Mouse (Mus musculus) 3134 (cell line): Measurements from ENCODE around the gene Zbtb20.

Experiments used
- DNase-seq: peaks from one replicate; pipeline ENCODE4 v3.0.0-alpha.2; 2011; ENCODE audit warnings: low spot score; ENCODE audit not compliant: insufficient read length; ENCODE audit errors: extremely low read depth

Zbtb20 gene

GRCm38 (mm10) chr16:43580321-43580822, 704.7 kb downstream of the Zbtb20 start:
- no peak for DNase-seq

GRCm38 (mm10) chr16:43581551-43581950, 705.9 kb downstream of the Zbtb20 start:
- DNase-seq: no peak

- DNase-seq: no peak
Observed at GRCm38 (mm10) chr16:43586859-43587429, 711.3 kb downstream of the Zbtb20 start.

GRCm38 (mm10) chr16:43590704-43591493, 715.2 kb downstream of the Zbtb20 start:
- no peak for DNase-seq

GRCm38 (mm10) chr16:43592062-43592461, 716.4 kb downstream of the Zbtb20 start:
- peak; percentile 38 for DNase-seq

- no peak for DNase-seq
Observed at GRCm38 (mm10) chr16:43592801-43593200, 717.1 kb downstream of the Zbtb20 start.

GRCm38 (mm10) chr16:43597375-43598060, 721.8 kb downstream of the Zbtb20 start:
- no peak for DNase-seq

GRCm38 (mm10) chr16:43599707-43600106, 724.0 kb downstream of the Zbtb20 start:
- no peak for DNase-seq

- no peak for DNase-seq
Observed at GRCm38 (mm10) chr16:43602573-43602972, 726.9 kb downstream of the Zbtb20 start.

GRCm38 (mm10) chr16:43603591-43604141, 728.0 kb downstream of the Zbtb20 start:
- DNase-seq: no peak

- DNase-seq: no peak
Observed at GRCm38 (mm10) chr16:43604399-43605013, 728.8 kb downstream of the Zbtb20 start.

GRCm38 (mm10) chr16:43607086-43607485, 731.4 kb downstream of the Zbtb20 start:
- DNase-seq: no peak

- DNase-seq: no peak
Observed at GRCm38 (mm10) chr16:43608066-43608465, 732.4 kb downstream of the Zbtb20 start.

GRCm38 (mm10) chr16:43610375-43610774, 734.7 kb downstream of the Zbtb20 start:
- no peak for DNase-seq

GRCm38 (mm10) chr16:43616348-43616747, 740.7 kb downstream of the Zbtb20 start:
- DNase-seq: no peak

- DNase-seq: no peak
Observed at GRCm38 (mm10) chr16:43617346-43617745, 741.7 kb downstream of the Zbtb20 start.

GRCm38 (mm10) chr16:43618286-43618685, 742.6 kb downstream of the Zbtb20 start:
- peak; percentile 14 for DNase-seq

- DNase-seq: peak; percentile 5
Observed at GRCm38 (mm10) chr16:43619277-43619676, 743.6 kb downstream of the Zbtb20 start.

- no peak for DNase-seq
Observed at GRCm38 (mm10) chr16:43620359-43620758, 744.7 kb downstream of the Zbtb20 start.

- no peak for DNase-seq
Observed at GRCm38 (mm10) chr16:43623315-43624000, 747.8 kb downstream of the Zbtb20 start.
